Mouse (Mus musculus): ENCODE measurements around the gene Vmn1r25. TPM values are rescaled to one million over a fixed set of nuclear protein-coding genes. Genes with fewer than 3 reads are reported as not detected.
"Not testable (repeated sequence)": the region's sequence is repeated elsewhere in the genome, so short reads cannot be mapped to it uniquely, and the experiment has no call there.

The Vmn1r25 gene
- not detected in 2 replicates for polyA plus RNA-seq (2015; fragmentation: Nextera tagmentation; extraction: Ambion mirVana)

DNA sequence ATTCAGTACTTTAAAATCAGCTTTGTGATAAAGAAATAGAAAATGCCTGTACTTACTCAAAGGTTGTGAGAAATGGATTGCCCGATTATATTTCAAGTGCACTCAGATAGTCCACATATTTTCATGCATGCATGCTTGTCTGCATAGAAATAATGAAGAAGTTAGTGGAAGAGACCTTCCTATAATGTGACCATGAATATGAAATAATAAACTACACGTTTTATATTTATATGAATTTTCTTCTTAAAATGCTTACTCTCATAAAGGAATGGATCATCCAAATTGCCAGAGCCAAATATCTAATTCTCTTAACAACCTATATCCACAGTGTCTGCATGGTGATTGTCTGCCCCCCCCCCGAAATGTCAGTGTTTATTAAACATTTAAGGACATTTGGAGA is at the start of gene Vmn1r25:
TSS of gene Vmn1r25 (minus strand) at position 101 of the 400 bp plus-strand sequence.
- Histone ChIP-seq H3K4me1 (ENCODE audit: control insufficient read depth, insufficient read depth, low read length) (no peaks in the 10 kb centered on the region), H3K4me3 (ENCODE audit: low read depth, low read length) (no peak within 1 kb of the TSS), H3K4me2 (ENCODE audit: low read length) (no peak within 1 kb of the TSS), H3K36me3 (ENCODE audit: control insufficient read depth, insufficient read depth, low read length) (no peaks in the 10 kb centered on the region), H3K9ac (ENCODE audit: low read depth, low read length) (no peak within 1 kb of the TSS), H3K9me3 (replicated peaks; ENCODE audit: control insufficient read depth, low read length, poor library complexity, severe bottlenecking) (no peaks in the 10 kb centered on the region), H3K27ac (ENCODE audit: low read length) (no peak within 1 kb of the TSS), H3K27me3 (ENCODE audit: control insufficient read depth, insufficient read depth, low read depth, low read length) (no peaks in the 10 kb centered on the region)
- WGBS = 70% methylated on average over 3 of the region's 3 CpGs
- ATAC-seq = no peak

DNA sequence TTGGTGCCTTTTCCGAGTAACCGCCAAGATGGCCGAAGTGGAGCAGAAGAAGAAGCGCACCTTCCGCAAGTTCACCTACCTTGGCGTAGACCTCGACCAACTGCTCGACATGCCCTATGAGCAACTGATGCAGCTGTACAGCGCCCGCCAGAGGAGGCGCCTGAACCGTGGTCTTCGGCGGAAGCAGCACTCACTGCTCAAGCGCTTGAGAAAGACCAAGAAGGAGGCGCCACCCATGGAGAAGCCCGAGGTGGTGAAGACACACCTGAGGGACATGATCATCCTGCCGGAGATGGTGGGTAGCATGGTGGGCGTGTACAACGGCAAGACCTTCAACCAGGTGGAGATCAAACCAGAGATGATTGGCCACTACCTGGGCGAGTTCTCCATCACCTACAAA is 36.9 kb upstream of the Vmn1r25 start:
- ATAC-seq; H3K4me3 ChIP-seq (ENCODE audit: low read depth, low read length); H3K4me1 ChIP-seq (ENCODE audit: control insufficient read depth, insufficient read depth, low read length); H3K36me3 ChIP-seq (ENCODE audit: control insufficient read depth, insufficient read depth, low read length); H3K27ac ChIP-seq (ENCODE audit: low read length); H3K27me3 ChIP-seq (ENCODE audit: control insufficient read depth, insufficient read depth, low read depth, low read length); H3K4me2 ChIP-seq (ENCODE audit: low read length); H3K9me3 ChIP-seq (replicated peaks; ENCODE audit: control insufficient read depth, low read length, poor library complexity, severe bottlenecking); H3K9ac ChIP-seq (ENCODE audit: low read depth, low read length): not testable (repeated sequence)
- 96% methylated on average over 21 of the region's 21 CpGs for WGBS

DNA sequence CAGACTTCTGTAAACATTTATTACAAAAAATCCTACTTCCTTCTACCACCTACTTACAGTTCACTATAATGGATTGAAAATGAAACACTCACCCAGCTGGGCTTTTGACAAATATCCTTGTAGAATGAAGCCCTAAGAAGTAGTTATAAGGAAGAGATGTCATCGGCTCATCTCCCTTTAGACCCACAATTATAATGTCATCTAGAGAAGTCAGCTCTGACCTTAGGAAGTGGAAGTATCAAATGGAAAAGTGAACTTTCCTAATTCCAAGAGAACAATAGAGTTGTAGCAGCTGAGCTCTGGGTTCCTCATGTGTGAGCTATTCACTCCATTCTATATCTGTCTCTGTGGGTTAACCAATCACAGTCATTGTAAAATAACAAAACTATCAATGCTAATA is 34.4 kb upstream of the Vmn1r25 start, which contains the start of gene Vmn1r26:
TSS of gene Vmn1r26 (minus strand) at position 101 of the 400 bp plus-strand sequence.
- no peak for ATAC-seq
- H3K36me3 ChIP-seq (ENCODE audit: control insufficient read depth, insufficient read depth, low read length) = no peaks in the 10 kb centered on the region
- no peaks in the 10 kb centered on the region for H3K4me1 ChIP-seq (ENCODE audit: control insufficient read depth, insufficient read depth, low read length)
- H3K9me3 ChIP-seq (replicated peaks; ENCODE audit: control insufficient read depth, low read length, poor library complexity, severe bottlenecking) = no peaks in the 10 kb centered on the region
- no peak within 1 kb of the TSS for H3K9ac ChIP-seq (ENCODE audit: low read depth, low read length)
- no peak within 1 kb of the TSS for H3K4me2 ChIP-seq (ENCODE audit: low read length)
- no peak within 1 kb of the TSS for H3K27ac ChIP-seq (ENCODE audit: low read length)
- H3K4me3 ChIP-seq (ENCODE audit: low read depth, low read length) = no peak within 1 kb of the TSS
- 98% methylated on average over 1 of the region's 1 CpGs for WGBS
- H3K27me3 ChIP-seq (ENCODE audit: control insufficient read depth, insufficient read depth, low read depth, low read length) = no peaks in the 10 kb centered on the region

DNA sequence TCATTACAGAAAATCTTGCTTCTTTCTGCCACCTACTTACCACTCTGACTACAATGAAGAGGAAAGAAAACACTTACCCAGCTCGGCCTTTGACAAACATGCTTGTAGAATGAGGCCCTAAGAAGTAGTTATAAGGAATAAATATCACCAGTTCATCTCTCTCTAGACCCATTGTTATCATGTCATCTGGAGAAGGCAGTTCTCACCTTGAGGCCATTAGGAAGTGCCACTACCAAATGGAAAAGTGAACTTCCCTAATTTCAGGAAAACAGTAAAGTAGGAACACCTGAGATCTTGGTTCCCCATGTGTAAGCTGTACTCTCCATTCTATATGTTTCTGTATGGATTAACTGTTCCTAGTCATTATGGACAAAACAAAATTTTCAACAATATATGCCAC is 19.2 kb downstream of the Vmn1r25 start, which contains the start of gene Vmn1r24:
TSS of gene Vmn1r24 (minus strand) at position 101 of the 400 bp plus-strand sequence.
- not testable (repeated sequence) for H3K36me3 ChIP-seq (ENCODE audit: control insufficient read depth, insufficient read depth, low read length); H3K9ac ChIP-seq (ENCODE audit: low read depth, low read length); H3K4me1 ChIP-seq (ENCODE audit: control insufficient read depth, insufficient read depth, low read length); H3K9me3 ChIP-seq (replicated peaks; ENCODE audit: control insufficient read depth, low read length, poor library complexity, severe bottlenecking); H3K4me2 ChIP-seq (ENCODE audit: low read length); ATAC-seq; H3K4me3 ChIP-seq (ENCODE audit: low read depth, low read length); H3K27me3 ChIP-seq (ENCODE audit: control insufficient read depth, insufficient read depth, low read depth, low read length); H3K27ac ChIP-seq (ENCODE audit: low read length)
- WGBS = 86% methylated on average over 1 of the region's 1 CpGs

Other genes with a start within 250 kb of the Vmn1r25 start
- gene Vopp1, start 155.7 kb downstream of the Vmn1r25 start, polyA plus RNA-seq (2015; fragmentation: Nextera tagmentation; extraction: Ambion mirVana) = 254 and 266 TPM in 2 replicates
- gene Vmn1r21, start 130.5 kb downstream of the Vmn1r25 start, polyA plus RNA-seq (2015; fragmentation: Nextera tagmentation; extraction: Ambion mirVana) = 0.10 TPM in 1 of 2 replicates, not detected in the other
- gene Vmn1r22, start 72.8 kb downstream of the Vmn1r25 start, polyA plus RNA-seq (2015; fragmentation: Nextera tagmentation; extraction: Ambion mirVana) = not detected in 2 replicates
- gene Vmn1r23, start 54.0 kb downstream of the Vmn1r25 start, polyA plus RNA-seq (2015; fragmentation: Nextera tagmentation; extraction: Ambion mirVana) = not detected in 2 replicates
- not detected in 2 replicates for gene Vmn1r24, start 19.3 kb downstream of the Vmn1r25 start, polyA plus RNA-seq (2015; fragmentation: Nextera tagmentation; extraction: Ambion mirVana)
- not detected in 2 replicates for gene Vmn1r26, start 34.3 kb upstream of the Vmn1r25 start, polyA plus RNA-seq (2015; fragmentation: Nextera tagmentation; extraction: Ambion mirVana)
- not detected in 2 replicates for gene Vmn1r27, start 238.0 kb upstream of the Vmn1r25 start, polyA plus RNA-seq (2015; fragmentation: Nextera tagmentation; extraction: Ambion mirVana)